Mouse (Mus musculus): ENCODE measurements around the gene Prss45. TPM values are rescaled to one million over a fixed set of nuclear protein-coding genes. Genes with fewer than 3 reads are reported as not detected.
A peak's percentile ranks its signal among the peaks of the same experiment; 100 is the strongest.

The Prss45 gene
- polyA plus RNA-seq, 2 experiments = not detected

DNA sequence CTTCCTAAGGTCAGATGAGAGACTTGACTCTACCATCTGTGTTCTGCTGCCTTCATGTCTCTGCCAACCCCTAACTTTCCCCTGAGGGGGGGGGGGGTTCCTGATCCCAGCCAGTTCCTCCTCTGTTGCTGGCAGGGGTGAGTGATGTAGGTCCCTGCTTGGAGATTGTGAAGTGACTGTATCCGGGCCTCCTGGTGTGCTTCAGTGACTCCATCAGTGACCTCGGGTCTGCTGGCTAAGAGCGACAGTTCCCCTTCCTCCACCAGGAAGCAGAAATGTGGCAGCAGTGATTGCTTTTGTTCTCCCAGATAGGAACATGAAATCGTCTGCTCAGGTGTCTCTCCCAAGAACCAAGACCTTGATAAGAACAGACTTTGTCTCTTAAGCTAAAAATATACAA lies 22.5 kb downstream of the Prss45 start:
- no peak for ATAC-seq (ENCODE audit: low FRiP score, low read depth)
- H3K4me1 ChIP-seq (ENCODE audit: control insufficient read depth, insufficient read depth, low read length) = peaks cover 3% of the 10 kb centered on the region; the same call in 1 of the 2 replicates

DNA sequence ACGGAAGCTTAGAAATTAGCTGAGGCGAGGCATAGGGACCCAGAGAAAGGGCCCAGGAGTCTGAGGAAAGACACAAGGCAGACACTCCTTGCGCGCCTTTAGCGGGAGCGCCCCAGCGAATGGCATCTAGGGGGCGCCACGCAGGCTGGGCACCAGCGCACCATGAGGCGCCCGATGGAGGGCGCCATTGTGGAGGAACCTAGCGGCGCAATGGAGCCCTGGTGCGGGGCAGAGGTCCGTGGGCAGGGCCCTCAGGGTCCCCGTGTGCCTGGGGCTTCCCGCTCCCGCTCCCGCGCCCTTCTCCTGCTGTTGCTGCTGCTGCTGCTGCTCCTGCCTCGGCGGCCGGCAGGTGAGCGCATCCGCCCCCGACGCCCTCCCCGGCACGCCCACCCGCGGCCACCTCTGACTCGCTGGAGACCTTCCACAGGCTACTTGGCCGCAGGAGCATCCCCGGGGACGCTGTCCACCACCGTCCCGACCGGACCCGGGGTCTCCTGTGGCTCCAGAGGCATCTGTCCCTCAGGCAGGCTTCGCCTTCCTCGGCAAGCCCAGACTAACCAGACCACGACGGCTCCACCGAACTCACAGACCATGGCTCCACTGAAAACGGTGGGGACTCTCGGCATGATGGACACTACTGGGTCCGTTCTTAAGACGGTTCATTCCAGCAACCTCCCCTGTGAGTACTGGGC lies 23.5 kb downstream of the Prss45 start, which contains the start of gene Prss50:
Gene Prss50 (plus strand): TSS at position 187 of the 692 bp plus-strand sequence.
- ATAC-seq (ENCODE audit: low FRiP score, low read depth) (no peak), DNase-seq (ENCODE audit: low spot score) (no peak)
- peaks cover 3% of the 10 kb centered on the region; the same call in 1 of the 2 replicates for H3K4me1 ChIP-seq (ENCODE audit: control insufficient read depth, insufficient read depth, low read length)
- no peak for TF ChIP-seq POLR2A (IDR thresholded peaks at IDR 0.05; ENCODE audit: borderline replicate concordance, extremely low read depth, insufficient read depth, insufficient read length)
- H3K27me3 ChIP-seq (ENCODE audit: control insufficient read depth, insufficient read depth, low read length) = peaks cover 5% of the 10 kb centered on the region; the same call in 1 of the 2 replicates
- peak within 1 kb of the TSS; percentile 47 for H3K9ac ChIP-seq (ENCODE audit: low read depth, low read length, severe bottlenecking)
- H3K27ac ChIP-seq (replicated peaks; ENCODE audit: low read depth, low read length) = no peak within 1 kb of the TSS
- no peaks in the 10 kb centered on the region for H3K9me3 ChIP-seq (ENCODE audit: control insufficient read depth, low read length)
- 9% methylated on average over 38 of the region's 50 CpGs for WGBS
- H3K4me3 ChIP-seq (replicated peaks; ENCODE audit: low read length) = peak within 1 kb of the TSS; percentile 26
- no peaks in the 10 kb centered on the region for H3K36me3 ChIP-seq (ENCODE audit: control insufficient read depth, insufficient read depth, low read length)
- H3K4me2 ChIP-seq (replicated peaks; ENCODE audit: low read depth, low read length, severe bottlenecking) = peak within 1 kb of the TSS; percentile 51

More for the DNA sequence above, 22.5 kb downstream of the Prss45 start:
- no peak for DNase-seq (ENCODE audit: low spot score)
- H3K4me2 ChIP-seq (replicated peaks; ENCODE audit: low read depth, low read length, severe bottlenecking) = no peak overlapping the region
- peaks cover 5% of the 10 kb centered on the region; the same call in 1 of the 2 replicates for H3K27me3 ChIP-seq (ENCODE audit: control insufficient read depth, insufficient read depth, low read length)
- H3K9ac ChIP-seq (ENCODE audit: low read depth, low read length, severe bottlenecking) = no peak overlapping the region
- no peak overlapping the region for H3K4me3 ChIP-seq (replicated peaks; ENCODE audit: low read length)
- no peaks in the 10 kb centered on the region for H3K9me3 ChIP-seq (ENCODE audit: control insufficient read depth, low read length)
- no peak for TF ChIP-seq POLR2A (IDR thresholded peaks at IDR 0.05; ENCODE audit: borderline replicate concordance, extremely low read depth, insufficient read depth, insufficient read length)
- no peak overlapping the region for H3K27ac ChIP-seq (replicated peaks; ENCODE audit: low read depth, low read length)
- no peaks in the 10 kb centered on the region for H3K36me3 ChIP-seq (ENCODE audit: control insufficient read depth, insufficient read depth, low read length)
- WGBS = 70% methylated on average over 4 of the region's 4 CpGs

- ATAC-seq (ENCODE audit: low FRiP score, low read depth) (no peak), DNase-seq (ENCODE audit: low spot score) (no peak)
- H3K4me3 ChIP-seq (replicated peaks; ENCODE audit: low read length) = no peak overlapping the region
- no peak overlapping the region for H3K27ac ChIP-seq (replicated peaks; ENCODE audit: low read depth, low read length)
- 16% methylated on average over 5 of the region's 5 CpGs for WGBS
- peaks cover 3% of the 10 kb centered on the region; the same call in 1 of the 2 replicates for H3K4me1 ChIP-seq (ENCODE audit: control insufficient read depth, insufficient read depth, low read length)
- TF ChIP-seq POLR2A (IDR thresholded peaks at IDR 0.05; ENCODE audit: borderline replicate concordance, extremely low read depth, insufficient read depth, insufficient read length) = no peak
- H3K9ac ChIP-seq (ENCODE audit: low read depth, low read length, severe bottlenecking) = no peak overlapping the region
- peaks cover 5% of the 10 kb centered on the region; the same call in 1 of the 2 replicates for H3K27me3 ChIP-seq (ENCODE audit: control insufficient read depth, insufficient read depth, low read length)
- no peaks in the 10 kb centered on the region for H3K36me3 ChIP-seq (ENCODE audit: control insufficient read depth, insufficient read depth, low read length)
- no peaks in the 10 kb centered on the region for H3K9me3 ChIP-seq (ENCODE audit: control insufficient read depth, low read length)
- H3K4me2 ChIP-seq (replicated peaks; ENCODE audit: low read depth, low read length, severe bottlenecking) = no peak overlapping the region
Measured at GRCm38 (mm10) chr9:110858523-110858922, 24.1 kb downstream of the Prss45 start.

GRCm38 (mm10) chr9:110858967-110859596 lies 24.7 kb downstream of the Prss45 start:
- ATAC-seq (ENCODE audit: low FRiP score, low read depth) (no peak), DNase-seq (ENCODE audit: low spot score) (no peak)
- WGBS = 70% methylated on average over 5 of the region's 5 CpGs
- Histone ChIP-seq H3K27me3 (ENCODE audit: control insufficient read depth, insufficient read depth, low read length) (peaks cover 5% of the 10 kb centered on the region; the same call in 1 of the 2 replicates), H3K9ac (ENCODE audit: low read depth, low read length, severe bottlenecking) (no peak overlapping the region), H3K4me1 (ENCODE audit: control insufficient read depth, insufficient read depth, low read length) (peaks cover 3% of the 10 kb centered on the region; the same call in 1 of the 2 replicates), H3K4me2 (replicated peaks; ENCODE audit: low read depth, low read length, severe bottlenecking) (no peak overlapping the region), H3K4me3 (replicated peaks; ENCODE audit: low read length) (no peak overlapping the region), H3K9me3 (ENCODE audit: control insufficient read depth, low read length) (no peaks in the 10 kb centered on the region), H3K36me3 (ENCODE audit: control insufficient read depth, insufficient read depth, low read length) (no peaks in the 10 kb centered on the region), H3K27ac (replicated peaks; ENCODE audit: low read depth, low read length) (no peak overlapping the region)
- TF ChIP-seq POLR2A (IDR thresholded peaks at IDR 0.05; ENCODE audit: borderline replicate concordance, extremely low read depth, insufficient read depth, insufficient read length) = no peak

DNA sequence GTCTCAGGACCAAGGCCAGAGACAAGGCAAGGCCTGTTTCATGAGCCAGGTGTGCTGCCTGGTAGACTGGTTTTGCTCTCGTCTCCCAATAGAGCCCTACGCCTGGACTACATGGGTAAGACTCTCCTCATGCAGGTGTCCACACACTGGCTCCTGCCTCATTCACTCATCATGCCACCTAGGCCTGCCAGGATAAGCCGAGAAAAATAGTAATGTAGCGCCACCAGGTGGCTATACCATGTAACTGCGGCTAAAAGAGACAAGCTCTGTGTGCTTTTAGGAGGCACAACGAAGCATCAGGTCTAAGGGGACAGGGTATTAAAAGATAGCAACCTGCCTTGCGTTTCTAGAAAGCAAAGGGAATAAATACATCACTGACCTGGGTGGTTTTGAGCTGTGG lies 36.6 kb downstream of the Prss45 start:
- ATAC-seq (ENCODE audit: low FRiP score, low read depth) (no peak), DNase-seq (ENCODE audit: low spot score) (peak; percentile 51)
- peaks cover 19% of the 10 kb centered on the region for H3K27me3 ChIP-seq (ENCODE audit: control insufficient read depth, insufficient read depth, low read length)
- H3K27ac ChIP-seq (replicated peaks; ENCODE audit: low read depth, low read length) = no peak overlapping the region
- no peaks in the 10 kb centered on the region for H3K9me3 ChIP-seq (ENCODE audit: control insufficient read depth, low read length)
- no peak overlapping the region for H3K4me2 ChIP-seq (replicated peaks; ENCODE audit: low read depth, low read length, severe bottlenecking)
- no peak overlapping the region for H3K9ac ChIP-seq (ENCODE audit: low read depth, low read length, severe bottlenecking)
- peaks cover 14% of the 10 kb centered on the region for H3K4me1 ChIP-seq (ENCODE audit: control insufficient read depth, insufficient read depth, low read length)
- no peaks in the 10 kb centered on the region for H3K36me3 ChIP-seq (ENCODE audit: control insufficient read depth, insufficient read depth, low read length)
- no peak for TF ChIP-seq POLR2A (IDR thresholded peaks at IDR 0.05; ENCODE audit: borderline replicate concordance, extremely low read depth, insufficient read depth, insufficient read length)
- H3K4me3 ChIP-seq (replicated peaks; ENCODE audit: low read length) = no peak overlapping the region
- WGBS = 22% methylated on average over 7 of the region's 7 CpGs
